Mouse (Mus musculus) hindbrain, embryonic 14.5 days (tissue): Measurements from ENCODE around the gene Trim7. TPM values are rescaled to one million over a fixed set of nuclear protein-coding genes. Genes with fewer than 3 reads are reported as not detected.
"Not testable (repeated sequence)": the region's sequence is repeated elsewhere in the genome, so short reads cannot be mapped to it uniquely, and the experiment has no call there.

Source experiments
- ATAC-seq: fragments of 200-750 bp; cut with Nextera tagmentation; 2 replicates; pipeline ENCODE4 v1.8.0; 2017; ENCODE audit warnings: moderate number of reproducible peaks, mild to moderate bottlenecking, moderate TSS enrichment, moderate library complexity; ENCODE audit not compliant: low FRiP score
- DNase-seq: peaks from one replicate; pipeline ENCODE4 v3.0.0-alpha.2; 2015; ENCODE audit warnings: low spot score
- H3K27ac ChIP-seq: fragments of 300-500 bp; sonication (generic); 2 replicates; pipeline ENCODE4 v1.5.1; 2014; ENCODE audit warnings: mild to moderate bottlenecking, moderate library complexity
- H3K27me3 ChIP-seq: fragments of 300-500 bp; sonication (generic); 2 replicates; pipeline ENCODE4 v1.6.1; 2014; ENCODE audit warnings: mild to moderate bottlenecking, low read length, mixed read lengths; ENCODE audit not compliant: control insufficient read depth, insufficient read depth
- H3K36me3 ChIP-seq: fragments of 300-500 bp; sonication (generic); replicated peaks from 2 replicates; pipeline ENCODE4 v1.6.1; 2014; ENCODE audit not compliant: control insufficient read depth, insufficient read depth
- H3K4me1 ChIP-seq: fragments of 300-500 bp; sonication (generic); replicated peaks from 2 replicates; pipeline ENCODE4 v1.6.1; 2014; ENCODE audit warnings: antibody characterized with exemption, low read length, mixed read lengths; ENCODE audit not compliant: control insufficient read depth, insufficient read depth
- H3K4me2 ChIP-seq: fragments of 300-500 bp; sonication (generic); replicated peaks from 2 replicates; pipeline ENCODE4 v1.6.1; 2014; ENCODE audit warnings: mild to moderate bottlenecking, moderate library complexity
- H3K4me3 ChIP-seq: fragments of 300-500 bp; sonication (generic); replicated peaks from 2 replicates; pipeline ENCODE4 v1.5.1; 2014; ENCODE audit warnings: mild to moderate bottlenecking, low read length
- H3K9ac ChIP-seq: fragments of 300-500 bp; sonication (generic); 2 replicates; pipeline ENCODE4 v1.6.1; 2014
- H3K9me3 ChIP-seq: fragments of 300-500 bp; sonication (generic); 2 replicates; pipeline ENCODE4 v1.6.1; 2016; ENCODE audit warnings: low read length; ENCODE audit not compliant: control insufficient read depth
- WGBS: fragments of 180-500 bp; shearing (Covaris S2); extraction: QIAGEN DNeasy Blood & Tissue Kit; methylation state at CpG from one replicate; pipeline ENCODE4 v1.1.7; 2014; 5-methylcytosine and 5-hydroxymethylcytosine counted together
- polyA plus RNA-seq: library from polyadenylated mRNA; unstranded; fragments of >200 nt; fragmentation: Nextera tagmentation; extraction: Ambion mirVana; gene quantifications from 2 replicates; pipeline ENCODE4 v1.2.1, GENCODE M21; 2014

The Trim7 gene
- polyA plus RNA-seq, 1 experiment from 2014 or later = 2.5 TPM

DNA sequence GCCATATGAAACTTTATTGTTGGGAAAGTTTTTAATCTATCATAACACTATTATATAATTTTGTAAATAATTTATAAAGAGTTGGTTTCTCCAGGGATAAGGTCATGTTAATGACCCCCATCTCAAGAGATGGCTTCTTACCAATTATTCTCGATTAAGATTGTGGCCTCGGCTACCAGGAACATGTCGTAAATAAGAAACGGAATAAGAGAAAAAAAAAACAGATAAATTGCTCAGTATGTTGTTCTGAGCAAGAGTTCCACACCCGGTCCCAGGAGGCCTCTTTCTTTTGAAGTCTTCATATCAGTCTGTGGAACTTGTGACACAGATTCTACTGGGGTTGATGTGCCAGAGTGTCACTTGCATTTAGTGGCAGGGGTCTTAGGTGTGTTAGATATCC lies 15.3 kb downstream of the Trim7 start:
- ATAC-seq (no peak), DNase-seq (no peak)
- Histone ChIP-seq H3K4me1 (peaks cover 8% of the 10 kb centered on the region; the same call in 1 of the 2 replicates), H3K4me2 (no peak overlapping the region), H3K36me3 (no peaks in the 10 kb centered on the region), H3K27ac (no peak overlapping the region), H3K4me3 (no peak overlapping the region), H3K9me3 (no peaks in the 10 kb centered on the region), H3K27me3 (0 out of 2 replicates have a peak, but pooled peaks cover 6% of the 10 kb centered on the region), H3K9ac (no peak overlapping the region)
- WGBS = 88% methylated on average over 5 of the region's 5 CpGs

DNA sequence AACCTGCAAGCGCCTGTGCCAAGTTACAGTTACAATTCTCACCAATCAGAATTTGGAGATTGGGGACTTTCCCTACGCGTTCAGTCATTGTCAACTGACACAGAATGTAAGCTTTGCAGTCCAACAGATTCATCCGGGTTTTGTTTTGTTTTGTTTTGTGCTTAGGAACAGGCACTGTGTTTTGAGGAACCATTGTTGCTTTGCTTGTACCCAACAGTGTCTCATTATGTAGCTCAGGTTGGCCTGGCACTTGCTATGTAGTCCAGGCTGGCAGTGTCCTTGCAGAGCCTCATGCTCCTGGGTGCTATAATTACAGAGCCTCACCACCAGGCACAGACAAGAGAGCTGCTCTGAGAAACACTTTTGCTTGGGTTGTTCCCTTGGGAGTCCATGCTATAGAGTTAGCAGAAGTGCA lies 16.4 kb downstream of the Trim7 start:
- H3K4me3 ChIP-seq = no peak overlapping the region
- no peak for ATAC-seq
- no peak overlapping the region for H3K27ac ChIP-seq
- H3K36me3 ChIP-seq = no peaks in the 10 kb centered on the region
- no peak for DNase-seq
- 0 out of 2 replicates have a peak, but pooled peaks cover 5% of the 10 kb centered on the region for H3K27me3 ChIP-seq
- H3K4me2 ChIP-seq = no peak overlapping the region
- 0 out of 2 replicates have a peak, but pooled peaks cover 5% of the 10 kb centered on the region for H3K4me1 ChIP-seq
- H3K9ac ChIP-seq = no peak overlapping the region
- WGBS = 81% methylated on average over 4 of the region's 4 CpGs
- H3K9me3 ChIP-seq = no peaks in the 10 kb centered on the region

DNA sequence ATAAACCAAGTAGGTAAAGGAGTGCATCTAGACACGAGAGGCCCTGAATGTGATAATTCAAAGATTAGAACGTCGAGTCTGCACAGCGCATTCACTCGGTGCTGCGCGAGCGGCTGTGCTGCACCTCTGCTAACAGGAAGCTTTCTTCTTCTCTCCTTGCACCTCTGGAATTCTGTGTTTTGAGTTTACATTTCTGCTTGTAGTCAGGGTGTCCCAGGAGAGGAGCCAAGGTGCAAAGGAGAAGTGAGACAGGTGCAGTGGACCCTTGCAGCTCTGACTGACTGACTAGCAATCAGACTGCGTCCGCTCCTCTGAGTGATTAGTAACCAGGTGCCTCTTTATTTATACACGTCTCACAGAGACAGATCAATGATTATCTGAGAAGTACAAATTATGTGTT lies 17.3 kb downstream of the Trim7 start:
- no peak for ATAC-seq
- Histone ChIP-seq H3K27me3 (0 out of 2 replicates have a peak, but pooled peaks cover 5% of the 10 kb centered on the region), H3K36me3 (no peaks in the 10 kb centered on the region), H3K9ac (no peak overlapping the region), H3K4me3 (no peak overlapping the region), H3K27ac (no peak overlapping the region), H3K4me1 (0 out of 2 replicates have a peak, but pooled peaks cover 5% of the 10 kb centered on the region), H3K4me2 (no peak overlapping the region), H3K9me3 (no peaks in the 10 kb centered on the region)
- no peak for DNase-seq
- 86% methylated on average over 11 of the region's 11 CpGs for WGBS

GRCm38 (mm10) chr11:48844309-48844708 lies 18.4 kb downstream of the Trim7 start:
- Histone ChIP-seq H3K4me3 (no peak overlapping the region), H3K4me1 (no peaks in the 10 kb centered on the region), H3K27me3 (0 out of 2 replicates have a peak, but pooled peaks cover 9% of the 10 kb centered on the region), H3K27ac (no peak overlapping the region), H3K36me3 (no peaks in the 10 kb centered on the region), H3K4me2 (no peak overlapping the region), H3K9ac (no peak overlapping the region), H3K9me3 (no peaks in the 10 kb centered on the region)
- 68% methylated on average over 6 of the region's 6 CpGs for WGBS
- ATAC-seq (no peak), DNase-seq (no peak)

GRCm38 (mm10) chr11:48845244-48845815 lies 19.4 kb downstream of the Trim7 start:
- DNase-seq = no peak
- ATAC-seq = no peak
- Histone ChIP-seq H3K27me3 (0 out of 2 replicates have a peak, but pooled peaks cover 3% of the 10 kb centered on the region), H3K4me2 (no peak overlapping the region), H3K4me3 (no peak overlapping the region), H3K4me1 (no peaks in the 10 kb centered on the region), H3K27ac (no peak overlapping the region), H3K36me3 (no peaks in the 10 kb centered on the region), H3K9me3 (no peaks in the 10 kb centered on the region), H3K9ac (no peak overlapping the region)
- 44% methylated on average over 13 of the region's 13 CpGs for WGBS

DNA sequence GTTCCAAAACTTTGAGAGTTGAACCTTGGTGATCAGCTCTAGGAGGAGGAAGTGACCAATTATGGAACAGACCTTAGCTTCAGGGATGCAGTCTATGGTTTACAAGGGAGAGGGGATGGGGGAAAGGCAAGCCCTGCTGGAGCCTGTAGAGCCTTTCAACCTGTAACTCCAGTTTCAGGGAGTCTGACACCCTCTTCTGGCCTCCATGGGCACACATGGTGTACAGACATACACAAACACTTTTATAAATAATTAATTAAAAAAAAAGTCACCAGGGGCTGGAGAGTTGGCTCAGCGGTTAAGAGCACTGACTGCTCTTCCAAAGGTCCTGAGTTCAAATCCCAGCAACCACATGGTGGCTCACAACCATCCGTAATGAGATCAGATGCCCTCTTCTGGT lies 20.4 kb downstream of the Trim7 start:
- not testable (repeated sequence) for ATAC-seq, H3K9ac ChIP-seq, H3K4me2 ChIP-seq, H3K36me3 ChIP-seq, H3K9me3 ChIP-seq, H3K27ac ChIP-seq, DNase-seq, H3K4me3 ChIP-seq, H3K4me1 ChIP-seq, H3K27me3 ChIP-seq
- WGBS = 77% methylated on average over 2 of the region's 2 CpGs

- ATAC-seq (no peak), DNase-seq (no peak)
- Histone ChIP-seq H3K4me3 (no peak overlapping the region), H3K27ac (no peak overlapping the region), H3K9me3 (no peaks in the 10 kb centered on the region), H3K9ac (no peak overlapping the region), H3K4me1 (no peaks in the 10 kb centered on the region), H3K27me3 (0 out of 2 replicates have a peak, but pooled peaks cover 3% of the 10 kb centered on the region), H3K4me2 (no peak overlapping the region), H3K36me3 (no peaks in the 10 kb centered on the region)
- WGBS = 67% methylated on average over 5 of the region's 5 CpGs
Observed at GRCm38 (mm10) chr11:48846881-48847280, 20.9 kb downstream of the Trim7 start.

DNA sequence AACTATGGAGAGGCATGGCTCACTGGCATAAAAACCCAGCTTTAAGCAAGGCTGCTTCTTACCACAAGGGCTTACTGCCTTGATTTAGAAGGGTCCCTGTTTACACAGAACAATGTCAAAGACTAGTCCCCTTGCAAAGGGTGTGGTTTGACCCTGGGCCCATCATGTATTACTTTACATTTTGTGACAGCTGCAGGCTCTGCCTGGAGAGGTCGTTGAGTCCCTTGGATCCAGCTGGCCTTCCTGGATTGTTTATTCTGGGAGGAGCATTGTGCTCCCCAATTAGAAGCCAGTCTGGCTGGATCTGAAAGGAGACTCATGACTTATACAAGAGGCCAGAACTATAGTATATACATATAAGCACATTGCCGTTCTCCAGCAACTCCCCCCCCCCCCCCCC lies 24.3 kb downstream of the Trim7 start:
- Histone ChIP-seq H3K9ac (no peak overlapping the region), H3K27ac (no peak overlapping the region), H3K4me2 (no peak overlapping the region), H3K4me3 (no peak overlapping the region), H3K27me3 (0 out of 2 replicates have a peak, but pooled peaks cover 3% of the 10 kb centered on the region), H3K9me3 (no peaks in the 10 kb centered on the region), H3K36me3 (no peaks in the 10 kb centered on the region), H3K4me1 (peaks cover 19% of the 10 kb centered on the region)
- DNase-seq (no peak), ATAC-seq (no peak)
- WGBS = 65% methylated on average over 2 of the region's 2 CpGs

DNA sequence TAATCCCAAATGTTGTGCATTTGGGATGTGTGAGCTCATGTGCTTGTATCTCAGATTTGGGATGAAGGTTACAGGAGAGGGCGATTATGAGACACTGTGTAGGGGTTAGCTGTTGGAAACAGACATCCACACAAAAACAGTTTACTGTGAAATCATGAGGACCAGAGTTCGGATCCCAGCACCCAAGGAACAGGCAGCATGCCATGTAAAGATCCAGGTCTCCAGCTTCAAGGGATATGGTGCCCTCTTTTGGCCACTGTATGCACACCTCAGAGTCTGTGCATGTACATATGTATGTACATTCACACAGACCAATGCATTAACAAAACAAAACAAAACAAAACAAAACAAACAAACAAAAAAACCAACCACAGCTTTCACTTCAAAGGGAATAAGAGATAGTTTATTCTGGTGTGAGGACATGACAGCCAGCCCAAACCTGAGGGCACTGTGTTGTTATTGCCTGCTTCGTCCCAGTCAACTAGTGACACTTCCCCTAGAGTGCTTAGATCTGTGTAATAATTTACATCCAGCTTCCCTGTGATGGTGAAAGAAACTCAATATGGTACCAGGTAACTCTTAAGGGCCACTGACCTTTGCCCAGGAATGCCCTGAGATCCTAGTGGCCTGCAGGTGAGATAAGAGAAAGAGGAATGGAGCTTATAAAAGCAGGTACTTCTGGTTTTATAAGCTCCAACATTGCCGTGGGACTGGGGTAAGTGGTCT lies 25.5 kb downstream of the Trim7 start:
- no peaks in the 10 kb centered on the region for H3K36me3 ChIP-seq
- ATAC-seq = no peak
- no peak overlapping the region for H3K9ac ChIP-seq
- 85% methylated on average over 4 of the region's 4 CpGs for WGBS
- H3K4me2 ChIP-seq = no peak overlapping the region
- no peak overlapping the region for H3K27ac ChIP-seq
- no peak for DNase-seq
- peaks cover 19% of the 10 kb centered on the region for H3K4me1 ChIP-seq
- 0 out of 2 replicates have a peak, but pooled peaks cover 3% of the 10 kb centered on the region for H3K27me3 ChIP-seq
- H3K9me3 ChIP-seq = no peaks in the 10 kb centered on the region
- H3K4me3 ChIP-seq = no peak overlapping the region
